Comparison of ENCODE assay signal across 14 mouse cellular contexts in the genomic region with DNA sequence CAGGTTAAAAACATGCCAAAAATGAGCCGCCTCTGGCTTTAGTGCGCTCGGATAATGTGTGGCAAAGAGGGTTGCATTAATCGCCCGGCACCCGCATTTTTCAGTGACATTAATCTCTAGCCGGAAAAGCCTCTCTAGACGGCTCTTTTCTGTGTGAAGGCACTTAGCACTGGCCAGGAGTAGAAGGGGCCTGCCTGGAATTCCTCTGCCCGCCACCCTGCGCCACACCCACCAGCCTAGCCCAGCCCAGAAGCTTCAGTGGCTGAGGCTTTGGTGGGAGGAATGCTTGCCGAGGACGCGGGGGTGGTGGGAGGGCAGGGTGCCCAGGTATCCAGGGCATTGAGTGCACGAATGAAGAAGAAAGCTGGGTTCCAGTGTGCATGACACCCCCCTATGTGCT.
DNase-seq lines count a peak whose midpoint lies in the region; ATAC-seq and TF ChIP-seq lines count a peak whose summit lies in the region.
"Had no signal": no experiment of that assay in that cellular context is flagged by ENCODE, and none has a peak within 500 bp of the region (broad histone marks: within the 10 kb centered on the region; RNA-seq: fewer than 3 reads in every experiment).

No protein-coding gene starts in this region.

- H3K4me3 ChIP-seq in lung, embryonic 16.5 days (ENCODE audit: low read length): no peak overlapping the region
- no peak overlapping the region for H3K4me3 ChIP-seq in gastrocnemius, adult 2 months
- H3K4me3 ChIP-seq: erythroblast, embryonic 14.5 days; hindbrain, embryonic 15.5 days; midbrain, embryonic 12.5 days had no signal

- 12% methylated on average over 14 of the region's 14 CpGs for WGBS in lung, embryonic 16.5 days

- no peak overlapping the region; the same call in 1 of the 2 replicates for H3K4me2 ChIP-seq in lung, embryonic 16.5 days (ENCODE audit: low read depth, low read length)
- H3K4me2 ChIP-seq: hindbrain, embryonic 15.5 days; midbrain, embryonic 12.5 days had no signal

- H3K4me1 ChIP-seq in lung, embryonic 16.5 days (replicated peaks; ENCODE audit: control insufficient read depth, insufficient read depth, low read length): peaks cover 20% of the 10 kb centered on the region

- H3K36me3 ChIP-seq in lung, embryonic 16.5 days (ENCODE audit: control insufficient read depth, insufficient read depth, low read length): no peaks in the 10 kb centered on the region
- H3K36me3 ChIP-seq: hindbrain, embryonic 15.5 days; midbrain, embryonic 12.5 days had no signal

- TF ChIP-seq CTCF in gastrocnemius, adult 2 months (IDR thresholded peaks at IDR 0.05): no peak

- ATAC-seq in lung, embryonic 16.5 days (ENCODE audit: low read depth): peak; percentile 87

- peak overlapping the region; percentile 62 for H3K27ac ChIP-seq in lung, embryonic 16.5 days (ENCODE audit: low read length)
- H3K27ac ChIP-seq in gastrocnemius, adult 2 months: no peak overlapping the region
- H3K27ac ChIP-seq: hindbrain, embryonic 15.5 days; midbrain, embryonic 12.5 days had no signal

- H3K9ac ChIP-seq in lung, embryonic 16.5 days (ENCODE audit: low read length): no peak overlapping the region
- H3K9ac ChIP-seq: hindbrain, embryonic 15.5 days; midbrain, embryonic 12.5 days had no signal

- no peaks in the 10 kb centered on the region for H3K27me3 ChIP-seq in lung, embryonic 16.5 days (ENCODE audit: control insufficient read depth, insufficient read depth, low read depth, low read length)
- H3K27me3 ChIP-seq: hindbrain, embryonic 15.5 days had no signal

- peak; percentile 26 for DNase-seq in embryo, embryonic 10.5 days (ENCODE audit: low spot score)
- no peak for DNase-seq in embryo, embryonic 9.5 days (ENCODE audit: extremely low spot score)
- peak; percentile 6 to 26 for DNase-seq in left cerebral cortex, adult 18-20 months (ENCODE audit: low spot score in 2 of 2)
- no peak for DNase-seq in left cerebral cortex, adult 9 months (ENCODE audit: low spot score in 2 of 2)
- peak; percentile 41 for DNase-seq in 3T3-L1 (ENCODE audit: low read depth, low spot score)
- no peak for DNase-seq in gastrocnemius, adult 2 months
- no peak for DNase-seq in adrenal gland, adult 2 months
- DNase-seq: adrenal gland, postnatal 14 days; cerebellum, adult 8-10 months; thymus, postnatal 36 days had no signal

- intact Hi-C loops in gastrocnemius, adult 2 months (cut with DNase I): no loop called here

- H3K9me3 ChIP-seq in lung, embryonic 16.5 days (ENCODE audit: control insufficient read depth, low read length): no peaks in the 10 kb centered on the region
- H3K9me3 ChIP-seq: hindbrain, embryonic 15.5 days; midbrain, embryonic 12.5 days had no signal

Comparison
In these comparisons a context has a peak if more than half of its experiments do, and no peak if none do; other contexts are left out.
1. DNase-seq: peak in embryo, embryonic 10.5 days (single experiment), left cerebral cortex, adult 18-20 months (2 of 2) and 3T3-L1 (single experiment); none in embryo, embryonic 9.5 days (single experiment), left cerebral cortex, adult 9 months (0 of 2), gastrocnemius, adult 2 months (single experiment) and adrenal gland, adult 2 months (single experiment).